ENCODE assay signal across 28 mouse cellular contexts in the genomic region with DNA sequence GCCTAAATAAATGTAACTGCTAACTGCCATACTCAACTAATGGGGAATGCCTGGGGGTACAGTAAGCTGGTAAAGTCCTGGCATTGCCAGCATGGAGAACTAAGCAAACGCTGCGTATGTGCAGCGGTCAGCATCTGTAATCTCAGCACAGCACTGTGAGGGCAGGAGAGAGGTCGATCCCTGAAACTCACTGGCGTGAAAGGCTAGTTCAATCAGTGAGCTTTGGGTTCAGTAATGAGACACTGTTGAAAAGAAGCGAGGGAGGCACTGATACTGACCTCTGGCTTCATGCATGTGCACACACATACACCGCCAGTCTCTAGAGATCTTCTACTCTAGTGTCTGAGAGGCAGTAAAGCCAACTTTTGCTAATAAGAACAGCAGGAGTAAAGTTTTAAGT. TPM values are rescaled to one million over a fixed set of nuclear protein-coding genes. Genes with fewer than 3 reads are reported as not detected.
A peak's percentile ranks its signal among the peaks of the same experiment; 100 is the strongest.
DNase-seq lines count a peak whose midpoint lies in the region; ATAC-seq and TF ChIP-seq lines count a peak whose summit lies in the region.
"Had no signal": no experiment of that assay in that cellular context is flagged by ENCODE, and none has a peak within 500 bp of the region (broad histone marks: within the 10 kb centered on the region; RNA-seq: fewer than 3 reads in every experiment).

No protein-coding gene starts in this region.

- H3K27ac ChIP-seq in kidney, adult 2 months (ENCODE audit: insufficient read depth, low read depth, low read length), result no peak overlapping the region
- peak overlapping the region; percentile 21; the same call in 1 of the 2 replicates for H3K27ac ChIP-seq in layer of hippocampus, adult 2 months
- no peak overlapping the region for H3K27ac ChIP-seq in CH12.LX (ENCODE audit: insufficient read depth, low read depth)
- no peak overlapping the region for H3K27ac ChIP-seq in liver, embryonic 16.5 days (ENCODE audit: low read length)
- no peak overlapping the region for H3K27ac ChIP-seq in hindbrain, embryonic 12.5 days
- H3K27ac ChIP-seq: gastrocnemius, adult 2 months; heart, embryonic 13.5 days; hindbrain, embryonic 10.5 days; limb, embryonic 13.5 days; liver, embryonic 15.5 days; neural tube, embryonic 15.5 days had no signal

- H3K9ac ChIP-seq in CH12.LX (ENCODE audit: insufficient read depth, low read depth), result no peak overlapping the region
- no peak overlapping the region for H3K9ac ChIP-seq in liver, embryonic 16.5 days (ENCODE audit: low read depth, low read length)
- no peak overlapping the region for H3K9ac ChIP-seq in hindbrain, embryonic 12.5 days
- H3K9ac ChIP-seq: heart, embryonic 13.5 days; limb, embryonic 13.5 days; liver, embryonic 15.5 days; neural tube, embryonic 15.5 days had no signal

- TF ChIP-seq EP300 in CH12.LX (IDR thresholded peaks at IDR 0.05; ENCODE audit: low read length), result no peak

- peaks cover 78% of the 10 kb centered on the region for H3K79me2 ChIP-seq in CH12.LX (replicated peaks; ENCODE audit: control insufficient read depth, extremely low read depth, insufficient read depth, poor library complexity, severe bottlenecking)

- DNase-seq in kidney, adult 2 months, result no peak
- no peak for DNase-seq in kidney, postnatal 10 days
- no peak for DNase-seq in layer of hippocampus, adult 2 months (ENCODE audit: low spot score in 2 of 2)
- DNase-seq in layer of hippocampus, adult 11-12 months (ENCODE audit: low spot score), result no peak
- no peak for DNase-seq in CH12.LX (ENCODE audit: extremely low read depth)
- DNase-seq in gastrocnemius, postnatal 4 days (ENCODE audit: low spot score in 2 of 2), result no peak
- DNase-seq: cerebellum, adult 8-10 months; cerebellum, postnatal 25 days; gastrocnemius, adult 2 months; gastrocnemius, postnatal 36 days; heart, postnatal 10 days; kidney, adult 18-20 months; lung, postnatal 36 days; midbrain, embryonic 14.5 days; right cerebral cortex, adult 18-20 months; spleen, adult 18-20 months; thymus, adult 18-20 months; thymus, postnatal 25 days had no signal

- no peak overlapping the region for H3K4me3 ChIP-seq in kidney, adult 2 months (ENCODE audit: insufficient read depth, low read depth, low read length)
- H3K4me3 ChIP-seq in layer of hippocampus, adult 2 months, result no peak overlapping the region
- H3K4me3 ChIP-seq in CH12.LX (replicated peaks in 1 of 3; ENCODE audit: low read depth in 2 of 3, low read length in 2 of 3, poor library complexity in 1 of 3), result no peak overlapping the region
- no peak overlapping the region for H3K4me3 ChIP-seq in liver, embryonic 16.5 days (ENCODE audit: low read depth, low read length)
- H3K4me3 ChIP-seq in hindbrain, embryonic 12.5 days, result no peak overlapping the region
- H3K4me3 ChIP-seq: erythroblast, embryonic 14.5 days; gastrocnemius, adult 2 months; heart, embryonic 13.5 days; hindbrain, embryonic 10.5 days; limb, embryonic 13.5 days; liver, embryonic 15.5 days; neural tube, embryonic 15.5 days had no signal

- ATAC-seq in liver, embryonic 16.5 days (ENCODE audit: low read depth), result peak; percentile 39; the same call in 1 of the 2 replicates
- no peak for ATAC-seq in hindbrain, embryonic 12.5 days (ENCODE audit: low FRiP score)
- ATAC-seq: forebrain, embryonic 16.5 days; hindbrain, embryonic 16.5 days had no signal

- TF ChIP-seq POLR2A in kidney, adult 2 months (IDR thresholded peaks at IDR 0.05; ENCODE audit: low read depth, low read length), result no peak
- no peak for TF ChIP-seq POLR2A in CH12.LX (IDR thresholded peaks at IDR 0.05; ENCODE audit: low read depth, low read length)

- no peaks in the 10 kb centered on the region for H3K36me3 ChIP-seq in kidney, adult 2 months (ENCODE audit: control insufficient read depth, insufficient read depth, low read length)
- peaks cover 8 to 28% of the 10 kb centered on the region in 2 experiments for H3K36me3 ChIP-seq in CH12.LX (replicated peaks in 1 of 2; ENCODE audit: control insufficient read depth in 1 of 2, insufficient read depth in 1 of 2, low read length in 1 of 2)
- peaks cover 6% of the 10 kb centered on the region for H3K36me3 ChIP-seq in liver, embryonic 16.5 days (ENCODE audit: control insufficient read depth, insufficient read depth)
- H3K36me3 ChIP-seq in hindbrain, embryonic 12.5 days, result no peaks in the 10 kb centered on the region
- H3K36me3 ChIP-seq: neural tube, embryonic 15.5 days had no signal

- 0 out of 2 replicates have a peak, but pooled peaks have one; percentile 0 for TF ChIP-seq CTCF in kidney, adult 2 months (conservative IDR thresholded peaks at IDR 0.05; ENCODE audit: insufficient read depth, insufficient read length, low read depth, low read length)
- no peak for TF ChIP-seq CTCF in layer of hippocampus, adult 2 months (conservative IDR thresholded peaks at IDR 0.05)
- no peak for TF ChIP-seq CTCF in CH12.LX (conservative IDR thresholded peaks at IDR 0.05 in 1 of 2, IDR thresholded peaks at IDR 0.05 in 1 of 2; ENCODE audit: low read depth in 2 of 2, low read length in 2 of 2)

- in situ Hi-C loops in CH12.LX (cut with MboI; ENCODE audit: low pct_ligation_motif_present, low pct_unique_long_range_greater_than_20kb, low sequenced_read_pairs), result no loop called here

- dilution Hi-C loops in CH12.LX (cut with MboI; ENCODE audit: extremely low pct_ligation_motif_present, extremely low pct_unique_long_range_greater_than_20kb, low sequenced_read_pairs), result no loop called here

- TF ChIP-seq RAD21 in CH12.LX (IDR thresholded peaks at IDR 0.05; ENCODE audit: low read depth, low read length), result no peak

- H3K4me2 ChIP-seq in CH12.LX (ENCODE audit: insufficient read depth, low read depth, poor library complexity, severe bottlenecking), result no peak overlapping the region
- no peak overlapping the region for H3K4me2 ChIP-seq in liver, embryonic 16.5 days (ENCODE audit: low read depth, low read length)
- H3K4me2 ChIP-seq in hindbrain, embryonic 12.5 days (replicated peaks), result no peak overlapping the region
- H3K4me2 ChIP-seq: heart, embryonic 13.5 days; limb, embryonic 13.5 days; liver, embryonic 15.5 days; neural tube, embryonic 15.5 days had no signal

- WGBS in kidney, adult 2 months, result 31% methylated on average over 7 of the region's 7 CpGs
- 77% methylated on average over 7 of the region's 7 CpGs for WGBS in liver, embryonic 16.5 days (ENCODE audit: insufficient replicate concordance)
- 55% methylated on average over 7 of the region's 7 CpGs for WGBS in hindbrain, embryonic 12.5 days

- H3K4me1 ChIP-seq in kidney, adult 2 months (ENCODE audit: control insufficient read depth, insufficient read depth, low read length), result peaks cover 8% of the 10 kb centered on the region
- peaks cover 4 to 50% of the 10 kb centered on the region in 2 experiments; a peak in 3 of 4 replicates for H3K4me1 ChIP-seq in CH12.LX (ENCODE audit: control insufficient read depth in 1 of 2, insufficient read depth in 2 of 2)
- H3K4me1 ChIP-seq in liver, embryonic 16.5 days (ENCODE audit: control insufficient read depth, low read depth, low read length), result peaks cover 5% of the 10 kb centered on the region; the same call in 1 of the 2 replicates
- H3K4me1 ChIP-seq in hindbrain, embryonic 12.5 days, result 0 out of 2 replicates have a peak, but pooled peaks cover 3% of the 10 kb centered on the region

- no peaks in the 10 kb centered on the region for H3K27me3 ChIP-seq in kidney, adult 2 months (replicated peaks; ENCODE audit: control insufficient read depth, insufficient read depth, low read length)
- H3K27me3 ChIP-seq in CH12.LX (replicated peaks), result no peaks in the 10 kb centered on the region
- no peaks in the 10 kb centered on the region for H3K27me3 ChIP-seq in liver, embryonic 16.5 days (ENCODE audit: control insufficient read depth, insufficient read depth, low read depth, low read length)
- no peaks in the 10 kb centered on the region for H3K27me3 ChIP-seq in hindbrain, embryonic 12.5 days
- H3K27me3 ChIP-seq: heart, embryonic 13.5 days; limb, embryonic 13.5 days; liver, embryonic 15.5 days; neural tube, embryonic 15.5 days had no signal

- H3K9me3 ChIP-seq in CH12.LX (replicated peaks; ENCODE audit: low read length), result no peaks in the 10 kb centered on the region
- H3K9me3 ChIP-seq in liver, embryonic 16.5 days (replicated peaks; ENCODE audit: control insufficient read depth, low read length), result no peaks in the 10 kb centered on the region
- H3K9me3 ChIP-seq in hindbrain, embryonic 12.5 days (replicated peaks), result no peaks in the 10 kb centered on the region
- H3K9me3 ChIP-seq: heart, embryonic 13.5 days; hindbrain, embryonic 10.5 days; limb, embryonic 13.5 days; liver, embryonic 15.5 days; neural tube, embryonic 15.5 days had no signal

TF ChIP-seq in CH12.LX, 34 proteins besides CTCF, POLR2A, EP300 and RAD21:
- TF ChIP-seq SIN3A (IDR thresholded peaks at IDR 0.05; ENCODE audit: low read length), result no peak
- no peak for TF ChIP-seq TBP (conservative IDR thresholded peaks at IDR 0.05; ENCODE audit: low read depth, low read length)
- TF ChIP-seq JUN (IDR thresholded peaks at IDR 0.05; ENCODE audit: insufficient read depth, low read depth, low read length), result no peak
- no peak for TF ChIP-seq ZKSCAN1 (IDR thresholded peaks at IDR 0.05; ENCODE audit: borderline replicate concordance, low read depth, low read length)
- no peak for TF ChIP-seq GABPA (IDR thresholded peaks at IDR 0.05; ENCODE audit: insufficient replicate concordance, low read depth, low read length)
- no peak for TF ChIP-seq ELF1 (IDR thresholded peaks at IDR 0.05; ENCODE audit: low read depth, low read length)
- no peak for TF ChIP-seq ETS1 (conservative IDR thresholded peaks at IDR 0.05; ENCODE audit: low read depth, low read length)
- peak; percentile 37; the same call in 1 of the 2 replicates for TF ChIP-seq BHLHE40 (IDR thresholded peaks at IDR 0.05; ENCODE audit: low read depth, low read length)
- no peak for TF ChIP-seq MAFK (IDR thresholded peaks at IDR 0.05; ENCODE audit: insufficient replicate concordance, low read length)
- no peak for TF ChIP-seq POLR2AphosphoS2 (IDR thresholded peaks at IDR 0.05; ENCODE audit: low read depth, low read length)
- TF ChIP-seq MAZ (IDR thresholded peaks at IDR 0.05; ENCODE audit: low read depth, low read length), result no peak
- TF ChIP-seq SMC3 (IDR thresholded peaks at IDR 0.05; ENCODE audit: low read depth, low read length), result 0 out of 2 replicates have a peak, but pooled peaks have one; percentile 2

RNA-seq across cellular contexts. Expression of gene Rap1a, which starts 18.7 kb away (rescaled TPM):
- polyA plus RNA-seq in kidney, adult 2 months (2012; rRNA removed), result 7.9 and 14.3 TPM in 2 replicates
- total RNA-seq in layer of hippocampus, adult 2 months (2021), result 100 to 1,000 TPM in 1 of 2 experiments, 10 to 100 TPM in 1; 94.6 to 101 TPM
- total RNA-seq in CH12.LX (2012; rRNA removed) (63.3 and 116 TPM in 2 replicates), CH12.LX (2014; rRNA removed) (209 and 234 TPM in 2 replicates)
- polyA plus RNA-seq in CH12.LX (2012; ENCODE audit: insufficient read length, low read depth), result 222 and 250 TPM in 2 replicates
- polyA plus RNA-seq in liver, embryonic 16.5 days (2015; fragmentation: Nextera tagmentation; extraction: Ambion mirVana), result 98.9 and 102 TPM in 2 replicates
- polyA plus RNA-seq in hindbrain, embryonic 12.5 days (2016; fragmentation: Nextera tagmentation; extraction: Ambion mirVana), result 79.2 and 88.2 TPM in 2 replicates
- 100 to 1,000 TPM; 129 to 150 TPM for total RNA-seq in gastrocnemius, postnatal 4 days (2021)
